Mouse (Mus musculus) forebrain, embryonic 10.5 days (tissue): ENCODE results near the gene Synm. TPM values are rescaled to one million over a fixed set of nuclear protein-coding genes. Genes with fewer than 3 reads are reported as not detected.

Experiments
- DNase-seq: peaks from one replicate; pipeline ENCODE4 v3.0.0-alpha.2; 2017; ENCODE audit warnings: low spot score; ENCODE audit errors: extremely low spot score
- H3K27ac ChIP-seq: fragments of 300-500 bp; sonication (generic); 2 replicates; pipeline ENCODE4 v1.5.1; 2016; ENCODE audit warnings: mild to moderate bottlenecking
- H3K27me3 ChIP-seq: fragments of 300-500 bp; sonication (generic); 2 replicates; pipeline ENCODE4 v1.6.1; 2016; ENCODE audit warnings: mild to moderate bottlenecking; ENCODE audit not compliant: poor library complexity, severe bottlenecking
- H3K36me3 ChIP-seq: fragments of 300-500 bp; sonication (generic); replicated peaks from 2 replicates; pipeline ENCODE4 v1.6.1; 2016; ENCODE audit warnings: mild to moderate bottlenecking, moderate library complexity
- H3K4me1 ChIP-seq: fragments of 300-500 bp; sonication (generic); 2 replicates; pipeline ENCODE4 v1.6.1; 2016
- H3K4me3 ChIP-seq: fragments of 300-500 bp; sonication (generic); 2 replicates; pipeline ENCODE4 v1.5.1; 2016; ENCODE audit warnings: mild to moderate bottlenecking, moderate library complexity
- H3K9me3 ChIP-seq: fragments of 300-500 bp; sonication (generic); 2 replicates; pipeline ENCODE4 v1.6.1; 2016; ENCODE audit warnings: mild to moderate bottlenecking, moderate library complexity
- WGBS: fragments of 180-500 bp; shearing (Covaris S2); methylation state at CpG from one replicate; pipeline ENCODE4 v1.1.7; 2016; 5-methylcytosine and 5-hydroxymethylcytosine counted together
- polyA plus RNA-seq: library from polyadenylated mRNA; unstranded; fragments of >200 nt; fragmentation: Nextera tagmentation; extraction: Ambion mirVana; gene quantifications from 2 replicates; pipeline ENCODE4 v1.2.1, GENCODE M21; 2016

Gene Synm
- polyA plus RNA-seq, 1 experiment from 2014 or later = 0.78 TPM

DNA sequence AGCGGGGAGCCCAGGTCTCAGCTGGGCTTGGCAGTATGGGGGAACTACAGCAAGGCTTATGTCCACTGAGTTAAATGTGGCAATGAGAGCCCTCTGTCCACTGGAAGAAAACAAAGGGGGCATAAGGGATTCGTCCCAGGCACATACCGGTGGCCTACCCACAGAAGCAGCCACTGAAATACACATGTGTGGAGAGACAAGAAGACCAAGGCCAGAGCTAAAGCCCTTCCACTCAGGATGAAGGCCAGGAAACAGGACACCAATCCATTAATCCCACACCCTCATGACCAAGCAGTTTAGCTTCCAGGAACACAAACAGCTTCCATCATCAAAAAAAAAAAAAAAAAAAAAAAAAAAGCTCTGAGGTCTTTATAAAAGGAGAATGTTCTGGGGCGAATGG, 19.2 kb downstream of the Synm start:
- peaks cover 4% of the 10 kb centered on the region for H3K4me1 ChIP-seq
- 86% methylated on average over 4 of the region's 4 CpGs for WGBS
- H3K9me3 ChIP-seq = peaks cover 3% of the 10 kb centered on the region; the same call in 1 of the 2 replicates
- H3K27ac ChIP-seq = no peak overlapping the region
- H3K4me3 ChIP-seq = no peak overlapping the region
- DNase-seq = no peak
- H3K27me3 ChIP-seq = no peaks in the 10 kb centered on the region
- peaks cover 6% of the 10 kb centered on the region; the same call in 1 of the 2 replicates for H3K36me3 ChIP-seq

- Histone ChIP-seq H3K36me3 (peaks cover 35% of the 10 kb centered on the region), H3K27ac (no peak overlapping the region), H3K9me3 (no peaks in the 10 kb centered on the region), H3K4me3 (no peak overlapping the region), H3K4me1 (no peaks in the 10 kb centered on the region), H3K27me3 (no peaks in the 10 kb centered on the region)
- 91% methylated on average over 4 of the region's 4 CpGs for WGBS
- DNase-seq = no peak
These were observed 27.3 kb downstream of the Synm start for GRCm38 (mm10) chr7:67732276-67732675.

DNA sequence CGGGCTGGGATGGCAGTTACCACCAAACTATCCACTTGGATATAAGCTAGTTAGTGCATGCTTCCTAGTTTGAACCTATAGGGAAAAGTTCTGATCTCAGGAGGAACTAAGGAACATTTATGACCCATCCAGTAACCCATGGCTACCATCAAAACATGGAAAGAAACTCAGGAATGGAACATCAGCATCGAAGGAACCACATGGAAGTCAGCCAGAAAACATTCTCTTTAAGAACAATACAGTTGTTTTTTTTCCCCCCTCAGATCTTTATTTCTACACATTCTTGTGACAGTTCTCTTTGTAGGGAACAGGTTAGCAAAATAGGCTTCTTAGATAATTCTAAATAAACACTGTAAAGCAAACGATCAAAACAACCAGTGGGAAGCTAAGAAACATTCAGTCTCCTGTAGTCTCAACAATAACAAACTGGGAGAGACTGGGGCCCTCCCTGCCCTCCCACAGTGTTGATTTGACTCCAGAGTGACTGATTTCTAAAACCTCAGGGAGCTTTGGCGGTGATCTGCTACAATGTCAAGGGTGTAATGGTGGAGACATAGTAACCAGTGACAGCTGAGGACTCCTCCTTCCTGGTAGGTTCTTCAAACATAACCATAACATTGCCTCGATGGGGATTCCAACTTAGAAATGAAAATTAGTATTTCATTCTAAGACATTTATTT, 29.0 kb downstream of the Synm start:
- H3K4me3 ChIP-seq = no peak overlapping the region
- DNase-seq = no peak
- no peaks in the 10 kb centered on the region for H3K27me3 ChIP-seq
- H3K36me3 ChIP-seq = peaks cover 52% of the 10 kb centered on the region
- H3K27ac ChIP-seq = no peak overlapping the region
- 85% methylated on average over 5 of the region's 5 CpGs for WGBS
- no peaks in the 10 kb centered on the region for H3K9me3 ChIP-seq
- H3K4me1 ChIP-seq = no peaks in the 10 kb centered on the region

GRCm38 (mm10) chr7:67728809-67729208, 30.7 kb downstream of the Synm start:
- H3K4me1 ChIP-seq = no peaks in the 10 kb centered on the region
- WGBS = 95% methylated on average over 4 of the region's 4 CpGs
- no peaks in the 10 kb centered on the region for H3K27me3 ChIP-seq
- H3K36me3 ChIP-seq = peaks cover 53% of the 10 kb centered on the region
- DNase-seq = no peak
- H3K9me3 ChIP-seq = no peaks in the 10 kb centered on the region
- no peak overlapping the region for H3K27ac ChIP-seq
- H3K4me3 ChIP-seq = no peak overlapping the region

GRCm38 (mm10) chr7:67728203-67728602, 31.3 kb downstream of the Synm start:
- no peak for DNase-seq
- H3K36me3 ChIP-seq = peaks cover 49% of the 10 kb centered on the region
- no peak overlapping the region for H3K4me3 ChIP-seq
- H3K9me3 ChIP-seq = no peaks in the 10 kb centered on the region
- no peaks in the 10 kb centered on the region for H3K27me3 ChIP-seq
- WGBS = 94% methylated on average over 4 of the region's 4 CpGs
- H3K4me1 ChIP-seq = no peaks in the 10 kb centered on the region
- no peak overlapping the region for H3K27ac ChIP-seq

DNA sequence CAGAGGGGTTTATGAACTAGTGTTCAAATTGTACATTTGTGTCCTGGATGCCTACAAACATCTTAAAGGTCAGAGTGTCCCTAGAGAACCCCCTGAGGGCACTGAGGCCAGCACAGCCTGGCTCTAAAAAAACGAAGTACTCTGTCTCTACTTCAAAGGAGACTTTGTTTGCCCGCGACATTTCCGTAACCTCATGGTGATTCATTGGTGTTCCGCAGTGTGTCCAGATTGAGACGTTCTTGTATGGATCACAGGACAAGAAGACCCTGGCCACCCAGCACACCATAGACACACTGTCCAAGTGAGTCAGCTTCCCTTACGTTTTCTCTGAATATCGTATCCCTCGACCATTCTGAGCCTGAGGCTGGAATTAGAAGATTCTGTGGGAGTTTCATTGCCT, 34.5 kb downstream of the Synm start:
- no peaks in the 10 kb centered on the region for H3K27me3 ChIP-seq
- H3K4me3 ChIP-seq = no peak overlapping the region
- H3K4me1 ChIP-seq = 0 out of 2 replicates have a peak, but pooled peaks cover 2% of the 10 kb centered on the region
- peaks cover 59% of the 10 kb centered on the region for H3K36me3 ChIP-seq
- no peak overlapping the region for H3K27ac ChIP-seq
- no peak for DNase-seq
- H3K9me3 ChIP-seq = no peaks in the 10 kb centered on the region
- 73% methylated on average over 9 of the region's 9 CpGs for WGBS

GRCm38 (mm10) chr7:67724536-67724935, 35.0 kb downstream of the Synm start:
- no peak for DNase-seq
- H3K36me3 ChIP-seq = peaks cover 63% of the 10 kb centered on the region
- H3K27me3 ChIP-seq = no peaks in the 10 kb centered on the region
- no peaks in the 10 kb centered on the region for H3K9me3 ChIP-seq
- 81% methylated on average over 4 of the region's 4 CpGs for WGBS
- no peak overlapping the region for H3K4me3 ChIP-seq
- H3K4me1 ChIP-seq = 0 out of 2 replicates have a peak, but pooled peaks cover 5% of the 10 kb centered on the region
- no peak overlapping the region for H3K27ac ChIP-seq

DNA sequence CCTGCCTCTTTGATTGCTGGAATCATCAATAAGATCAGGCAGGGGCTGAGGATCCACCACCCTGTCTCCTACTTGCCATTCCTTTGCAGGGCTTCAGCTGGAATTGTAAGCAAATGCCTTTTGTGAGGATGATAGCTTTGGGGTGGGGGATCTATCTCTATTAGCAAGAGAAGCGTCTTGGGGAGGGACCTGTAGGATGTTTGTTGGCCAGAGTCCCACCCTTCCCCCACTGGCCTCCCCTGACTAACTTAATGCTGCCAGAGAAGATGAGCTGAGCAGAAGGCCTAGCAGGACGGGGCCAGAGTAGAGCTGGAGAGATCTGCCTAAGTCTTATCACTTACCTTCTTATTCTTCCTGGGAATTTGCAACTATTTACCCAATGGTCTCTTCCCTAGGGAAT, 37.4 kb downstream of the Synm start:
- no peak overlapping the region for H3K27ac ChIP-seq
- peaks cover 66% of the 10 kb centered on the region for H3K36me3 ChIP-seq
- no peaks in the 10 kb centered on the region for H3K9me3 ChIP-seq
- no peak overlapping the region for H3K4me3 ChIP-seq
- no peak for DNase-seq
- 39% methylated on average over 2 of the region's 2 CpGs for WGBS
- no peaks in the 10 kb centered on the region for H3K27me3 ChIP-seq
- 0 out of 2 replicates have a peak, but pooled peaks cover 5% of the 10 kb centered on the region for H3K4me1 ChIP-seq

GRCm38 (mm10) chr7:67718804-67719203, 40.7 kb downstream of the Synm start:
- Histone ChIP-seq H3K27me3 (no peaks in the 10 kb centered on the region), H3K4me3 (no peak overlapping the region), H3K27ac (no peak overlapping the region), H3K4me1 (peaks cover 15% of the 10 kb centered on the region), H3K9me3 (no peaks in the 10 kb centered on the region), H3K36me3 (peaks cover 63% of the 10 kb centered on the region)
- 90% methylated on average over 8 of the region's 8 CpGs for WGBS
- DNase-seq = no peak

DNA sequence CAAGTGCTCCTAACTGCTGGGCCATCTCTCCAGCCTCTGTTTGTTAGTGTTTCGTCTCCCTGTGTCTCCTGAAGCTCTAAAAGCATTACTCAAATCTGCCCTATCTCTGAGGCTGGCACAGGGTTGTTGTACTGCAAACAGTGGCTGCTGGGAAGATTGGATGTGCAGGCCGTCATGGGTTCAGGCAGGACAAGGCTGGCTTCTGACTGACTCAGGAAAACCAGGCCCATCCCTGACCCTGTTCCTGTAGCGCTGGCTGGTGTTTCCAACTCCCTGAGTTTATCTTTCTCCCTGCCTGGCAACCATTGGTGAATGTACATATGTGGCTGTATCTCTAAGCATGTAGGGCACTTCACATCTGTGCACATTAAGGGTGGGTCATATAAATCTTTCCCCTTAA, 42.0 kb downstream of the Synm start:
- H3K4me1 ChIP-seq = peaks cover 15% of the 10 kb centered on the region
- DNase-seq = no peak
- WGBS = 98% methylated on average over 3 of the region's 3 CpGs
- H3K36me3 ChIP-seq = peaks cover 70% of the 10 kb centered on the region
- H3K4me3 ChIP-seq = no peak overlapping the region
- no peaks in the 10 kb centered on the region for H3K9me3 ChIP-seq
- H3K27me3 ChIP-seq = no peaks in the 10 kb centered on the region
- no peak overlapping the region for H3K27ac ChIP-seq

GRCm38 (mm10) chr7:67716925-67717324, 42.6 kb downstream of the Synm start:
- H3K4me1 ChIP-seq = peaks cover 15% of the 10 kb centered on the region
- WGBS = 92% methylated on average over 10 of the region's 10 CpGs
- no peak overlapping the region for H3K4me3 ChIP-seq
- H3K27me3 ChIP-seq = no peaks in the 10 kb centered on the region
- no peaks in the 10 kb centered on the region for H3K9me3 ChIP-seq
- H3K36me3 ChIP-seq = peaks cover 76% of the 10 kb centered on the region
- DNase-seq = no peak
- H3K27ac ChIP-seq = no peak overlapping the region

DNA sequence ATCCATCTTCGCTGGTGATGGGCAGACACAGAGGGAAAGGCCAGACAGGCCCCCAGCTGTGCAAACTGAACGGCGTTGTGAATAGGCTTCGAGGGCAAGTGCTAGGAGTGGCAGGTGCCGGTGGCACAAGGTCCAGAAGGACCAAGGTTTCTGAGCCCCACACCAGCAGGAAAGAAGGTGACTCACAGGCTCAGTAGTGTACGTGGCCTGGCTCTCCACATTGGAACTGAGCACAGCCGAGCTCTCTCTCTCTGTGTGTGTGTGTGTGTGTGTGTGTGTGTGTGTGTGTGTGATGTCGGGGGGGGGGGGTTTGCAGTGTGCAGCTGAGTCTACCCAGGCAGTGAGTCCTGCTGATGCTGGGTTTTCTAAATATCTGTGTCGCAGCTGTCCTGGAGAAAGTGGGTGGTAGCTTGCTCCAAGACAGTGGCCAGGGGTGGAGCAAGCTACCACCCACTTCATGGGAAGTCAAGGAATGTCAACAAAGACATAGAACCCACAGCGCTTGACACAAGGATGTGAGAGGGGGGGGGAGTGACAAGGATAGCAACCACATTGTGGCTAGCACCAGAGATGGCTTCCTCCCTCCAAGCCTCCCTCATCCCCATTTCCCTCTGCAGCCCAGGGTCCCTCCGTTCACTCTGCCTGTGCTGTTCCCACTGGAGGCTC, 43.2 kb downstream of the Synm start:
- no peaks in the 10 kb centered on the region for H3K9me3 ChIP-seq
- H3K27ac ChIP-seq = no peak overlapping the region
- peaks cover 82% of the 10 kb centered on the region for H3K36me3 ChIP-seq
- peaks cover 15% of the 10 kb centered on the region for H3K4me1 ChIP-seq
- 82% methylated on average over 11 of the region's 11 CpGs for WGBS
- no peak overlapping the region for H3K4me3 ChIP-seq
- no peaks in the 10 kb centered on the region for H3K27me3 ChIP-seq
- no peak for DNase-seq

- DNase-seq = no peak
- H3K36me3 ChIP-seq = peaks cover 87% of the 10 kb centered on the region
- peak overlapping the region; percentile 76 for H3K27ac ChIP-seq
- no peak overlapping the region for H3K4me3 ChIP-seq
- WGBS = 84% methylated on average over 7 of the region's 7 CpGs
- no peaks in the 10 kb centered on the region for H3K9me3 ChIP-seq
- H3K27me3 ChIP-seq = no peaks in the 10 kb centered on the region
- peaks cover 15% of the 10 kb centered on the region for H3K4me1 ChIP-seq
These were observed 44.4 kb downstream of the Synm start for GRCm38 (mm10) chr7:67715176-67715575.
